Mouse (Mus musculus): ENCODE data around the gene Akr1c19. TPM values are rescaled to one million over a fixed set of nuclear protein-coding genes. Genes with fewer than 3 reads are reported as not detected.

Gene Akr1c19
- polyA plus RNA-seq, 1 experiment from 2014 or later: 0.26 TPM

DNA sequence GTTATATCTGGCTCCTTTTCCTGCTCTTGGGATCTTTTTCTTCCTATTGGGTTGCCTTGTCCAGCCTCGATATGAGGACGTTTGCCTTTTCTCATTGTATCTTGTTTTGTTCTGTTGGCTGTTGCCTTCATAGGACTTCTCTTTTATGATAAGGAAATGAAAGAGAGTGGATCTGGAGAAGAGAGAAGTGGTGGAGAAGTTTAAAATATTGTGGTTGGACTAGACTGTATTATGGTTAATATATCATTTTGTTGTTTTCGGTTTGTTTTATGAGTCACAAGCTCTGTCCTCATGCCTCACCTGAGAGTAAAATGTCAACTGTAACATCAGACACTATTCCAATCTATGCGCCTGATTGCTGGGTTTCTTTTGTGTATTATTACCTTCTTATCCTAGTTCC, 68.5 kb downstream of the Akr1c19 start:
- WGBS: 91% methylated on average over 4 of the region's 4 CpGs
- Histone ChIP-seq H3K27me3 (ENCODE audit: poor library complexity, severe bottlenecking) (no peaks in the 10 kb centered on the region), H3K4me3 (no peak overlapping the region), H3K4me1 (no peaks in the 10 kb centered on the region), H3K36me3 (replicated peaks) (no peaks in the 10 kb centered on the region), H3K9me3 (no peaks in the 10 kb centered on the region), H3K27ac (no peak overlapping the region)
- DNase-seq (ENCODE audit: extremely low spot score, low spot score): no peak

Other genes with a start within 250 kb of the Akr1c19 start
- gene Akr1c14, start 179.7 kb upstream of the Akr1c19 start, polyA plus RNA-seq (2016; fragmentation: Nextera tagmentation; extraction: Ambion mirVana): 0.19 and 0.38 TPM in 2 replicates
- not detected in 2 replicates for gene Akr1c18, start 78.0 kb upstream of the Akr1c19 start, polyA plus RNA-seq (2016; fragmentation: Nextera tagmentation; extraction: Ambion mirVana)
- 0.21 and 0.52 TPM in 2 replicates for gene Akr1c13, start 37.5 kb upstream of the Akr1c19 start, polyA plus RNA-seq (2016; fragmentation: Nextera tagmentation; extraction: Ambion mirVana)
- 0.15 TPM in 1 of 2 replicates, not detected in the other for gene Akr1c12, start 50.7 kb downstream of the Akr1c19 start, polyA plus RNA-seq (2016; fragmentation: Nextera tagmentation; extraction: Ambion mirVana)
- not detected in 2 replicates for gene Akr1c6, start 205.6 kb downstream of the Akr1c19 start, polyA plus RNA-seq (2016; fragmentation: Nextera tagmentation; extraction: Ambion mirVana)

Data from forebrain, embryonic 10.5 days (tissue).